Mouse (Mus musculus): ENCODE results near the gene Zscan5b. TPM values are rescaled to one million over a fixed set of nuclear protein-coding genes. Genes with fewer than 3 reads are reported as not detected.
"Not testable (repeated sequence)": the region's sequence is repeated elsewhere in the genome, so short reads cannot be mapped to it uniquely, and the experiment has no call there.

Zscan5b gene
- polyA plus RNA-seq, 1 experiment from 2014 or later = not detected

DNA sequence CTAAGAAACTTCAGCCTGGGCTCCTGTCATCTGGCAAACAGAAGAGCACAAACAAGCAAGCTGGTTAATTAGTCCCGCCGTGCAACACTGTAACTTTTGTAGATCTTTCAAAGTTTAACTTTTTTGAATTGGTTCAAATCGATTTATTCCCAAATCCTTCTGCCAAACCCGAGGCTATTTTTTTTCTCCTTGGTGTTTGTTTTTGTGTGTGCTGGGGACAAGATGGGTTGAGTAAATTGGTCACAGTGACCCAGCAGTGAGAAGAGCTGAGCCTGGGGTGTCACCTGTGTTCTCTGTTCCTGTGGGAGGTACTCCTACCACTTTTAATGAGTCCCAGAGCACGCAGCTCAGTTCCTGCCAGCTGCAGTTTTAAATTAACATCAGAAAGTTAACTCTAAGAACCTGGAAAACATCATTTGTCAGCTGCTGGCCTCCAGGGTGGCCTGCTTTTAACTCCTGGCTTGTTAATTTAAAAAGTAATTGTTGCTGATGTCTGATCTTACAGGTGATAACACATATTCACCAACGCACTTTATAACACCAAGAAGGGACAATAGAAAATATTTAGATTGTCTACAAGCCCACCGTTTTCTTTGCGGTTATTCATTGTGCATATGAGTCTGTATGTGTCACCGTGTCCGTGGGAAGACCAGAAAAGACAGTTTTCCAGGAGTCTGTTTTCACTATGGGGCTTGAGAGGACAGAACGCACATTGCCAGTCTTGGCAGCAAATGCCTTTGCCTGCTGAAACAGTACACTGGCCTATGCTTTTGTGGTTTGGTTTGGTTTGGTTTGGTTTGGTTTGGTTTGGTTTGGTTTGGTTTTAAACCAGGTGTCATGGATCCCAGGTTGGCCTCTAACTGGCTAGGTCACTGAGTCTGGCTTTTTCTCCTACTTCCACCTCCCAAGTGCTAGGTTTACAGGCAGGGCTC, 22.5 kb downstream of the Zscan5b start:
- DNase-seq (ENCODE audit: low spot score) = no peak

DNA sequence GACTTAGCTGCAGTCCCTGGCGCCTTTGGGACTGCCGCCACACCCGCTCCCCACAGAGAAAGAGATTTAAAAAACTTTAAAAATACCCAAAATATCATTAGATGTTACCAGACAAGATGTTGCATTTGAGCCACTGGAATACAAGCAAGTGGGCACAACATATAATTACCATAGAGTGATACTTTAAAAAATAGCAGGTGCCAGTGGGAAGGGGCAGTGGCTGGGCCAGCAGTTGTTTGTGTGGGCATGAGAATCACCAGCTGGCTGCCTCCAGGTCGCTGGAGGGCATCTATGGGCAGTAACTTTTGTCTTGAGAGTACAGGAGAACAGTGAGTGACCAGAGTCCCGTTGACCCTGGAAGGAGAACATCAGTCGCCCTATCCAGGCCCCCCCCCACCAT, 30.3 kb downstream of the Zscan5b start, which contains the start of gene Epp13:
TSS of gene Epp13 (plus strand) at position 301 of the 400 bp plus-strand sequence.
- DNase-seq (ENCODE audit: low spot score) = no peak

DNA sequence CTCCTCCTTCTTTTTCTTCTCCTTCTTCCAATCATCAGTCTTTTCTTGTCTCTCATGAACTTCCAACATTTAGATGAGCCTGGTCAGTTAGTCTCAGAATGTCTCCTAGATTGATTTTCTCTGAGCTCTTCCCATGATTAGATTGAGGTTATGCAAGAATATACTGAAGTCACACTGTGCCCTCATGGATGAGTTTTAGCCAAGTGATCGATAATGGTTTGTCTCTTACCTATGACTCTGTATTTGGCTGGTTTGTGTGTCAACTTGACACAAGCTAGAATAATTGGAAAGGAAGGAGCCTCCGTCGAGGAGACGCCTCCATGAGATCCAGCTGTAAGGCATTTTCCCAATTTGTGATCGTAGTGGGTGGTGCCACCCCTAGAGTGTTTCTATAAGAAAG, 32.4 kb downstream of the Zscan5b start:
- no peak for DNase-seq (ENCODE audit: low spot score)

DNA sequence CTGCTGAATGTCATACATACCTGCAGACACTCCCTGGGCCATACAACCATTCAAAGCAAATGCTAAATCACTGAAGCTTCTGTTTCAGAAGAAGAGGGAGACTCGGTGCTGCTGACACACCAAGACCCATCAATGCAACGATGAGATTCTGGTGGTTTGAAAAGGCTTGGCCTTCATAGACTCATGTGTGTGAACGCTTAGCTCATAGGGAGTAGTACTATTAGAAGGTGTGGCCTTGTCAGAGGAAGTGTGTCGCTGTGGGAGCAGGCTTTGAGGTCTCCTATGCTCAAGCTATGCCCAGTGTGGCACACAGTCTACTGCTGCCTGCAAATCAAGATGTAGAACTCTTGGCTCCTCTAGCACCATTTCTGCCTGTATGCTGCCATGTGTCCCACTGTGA, 35.3 kb downstream of the Zscan5b start:
- no peak for DNase-seq (ENCODE audit: low spot score)

DNA sequence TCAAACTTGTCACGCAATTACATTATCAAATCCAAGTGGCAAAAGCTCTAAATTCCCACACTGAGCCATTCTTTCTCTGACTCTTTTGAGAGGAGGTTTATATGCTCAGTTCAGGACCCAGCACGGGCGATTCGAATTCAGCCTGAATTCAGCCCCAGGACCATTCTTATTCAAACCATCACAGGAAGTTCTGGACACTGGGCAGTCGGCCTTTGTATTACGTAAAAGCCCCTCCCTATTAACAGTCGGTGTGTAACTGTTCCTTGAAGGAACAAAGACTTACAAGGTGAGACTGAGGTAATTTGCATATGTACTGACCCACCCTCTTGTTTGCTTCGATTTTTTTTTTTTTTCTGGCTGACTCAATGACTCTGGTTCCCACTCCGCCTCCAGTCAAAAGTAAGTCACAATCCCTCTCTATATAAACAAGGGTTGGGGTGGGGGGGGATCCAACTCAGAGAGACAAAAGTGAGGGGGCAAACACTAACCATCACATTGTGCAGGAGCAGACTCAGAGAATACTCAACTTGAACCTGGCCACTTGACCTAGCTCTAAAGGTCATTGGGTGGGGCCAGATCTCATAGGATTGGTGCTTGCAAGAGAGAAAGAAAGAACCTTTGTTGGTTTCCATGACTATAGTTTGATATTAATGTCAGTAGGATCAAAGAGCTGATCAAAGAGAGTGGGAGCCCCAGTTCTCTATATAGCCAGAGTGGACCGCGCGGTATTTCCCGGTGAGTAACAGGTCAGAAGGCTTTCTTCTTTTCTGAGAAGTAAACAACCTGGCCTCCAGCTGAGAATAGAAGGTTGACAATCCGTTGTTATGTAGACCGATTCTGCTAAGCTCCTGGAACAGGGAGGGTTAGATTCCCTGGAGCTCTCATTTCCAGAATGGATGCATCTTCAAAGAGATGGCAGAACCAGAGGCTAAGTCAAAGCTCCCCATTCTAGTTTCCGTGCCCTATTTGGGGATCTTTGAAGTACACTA, 36.4 kb downstream of the Zscan5b start:
- no peak for DNase-seq (ENCODE audit: low spot score)

DNA sequence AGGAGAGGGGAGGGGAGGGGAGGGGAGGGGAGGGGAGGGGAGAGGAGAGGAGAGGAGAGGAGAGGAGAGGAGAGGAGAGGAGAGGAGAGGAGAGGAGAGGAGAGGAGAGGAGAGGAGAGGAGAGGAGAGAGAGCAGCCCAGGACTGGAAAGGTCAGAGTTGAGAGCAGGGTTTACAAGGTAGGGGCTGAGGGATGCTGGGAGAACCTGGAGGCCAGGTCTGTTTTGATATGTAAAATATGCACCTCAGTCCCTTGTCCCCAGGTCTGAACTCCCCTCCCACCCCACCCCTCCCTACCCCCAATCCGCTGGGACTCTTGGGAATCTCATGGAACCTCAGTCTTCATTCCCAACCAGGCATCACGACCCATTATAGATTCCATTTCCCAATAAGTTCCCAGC, 37.9 kb downstream of the Zscan5b start:
- not testable (repeated sequence) for DNase-seq (ENCODE audit: low spot score)

DNA sequence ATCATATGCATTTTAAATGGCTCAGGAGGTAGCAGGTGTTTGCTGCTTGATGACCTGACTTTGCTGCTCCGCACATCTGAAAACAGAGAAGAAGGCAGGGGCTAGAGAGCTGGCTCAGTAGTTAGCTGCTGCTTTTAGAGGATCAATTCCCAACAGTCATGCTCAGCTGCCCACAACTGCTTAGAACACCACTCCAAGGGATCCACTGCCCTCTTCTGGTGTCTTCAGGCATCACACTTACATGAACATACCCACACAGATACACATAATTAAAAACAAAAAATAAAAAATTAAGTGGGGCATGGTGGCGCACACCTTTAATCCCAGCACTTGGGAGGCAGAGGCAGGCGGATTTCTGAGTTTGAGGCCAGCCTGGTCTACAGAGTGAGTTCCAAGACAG, 40.0 kb downstream of the Zscan5b start:
- no peak for DNase-seq (ENCODE audit: low spot score)

DNA sequence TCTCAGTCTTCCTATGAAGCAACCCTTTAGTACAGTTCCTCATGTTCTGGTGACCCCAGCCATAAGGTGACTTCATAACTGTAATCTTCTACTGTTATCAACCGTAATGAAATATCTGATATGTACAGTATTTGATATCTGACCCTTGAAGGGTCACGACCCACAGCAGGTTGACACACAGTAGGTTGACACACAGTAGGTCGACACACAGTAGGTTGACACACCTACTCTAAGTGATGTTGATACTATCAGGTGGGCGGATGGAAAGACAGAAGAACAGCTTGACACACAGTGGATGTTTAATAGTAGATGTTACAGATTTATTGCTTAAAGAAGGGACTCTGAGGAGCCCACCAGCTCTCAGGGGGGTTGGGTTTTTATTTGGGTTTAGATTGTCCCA, 40.9 kb downstream of the Zscan5b start:
- no peak for DNase-seq (ENCODE audit: low spot score)

DNA sequence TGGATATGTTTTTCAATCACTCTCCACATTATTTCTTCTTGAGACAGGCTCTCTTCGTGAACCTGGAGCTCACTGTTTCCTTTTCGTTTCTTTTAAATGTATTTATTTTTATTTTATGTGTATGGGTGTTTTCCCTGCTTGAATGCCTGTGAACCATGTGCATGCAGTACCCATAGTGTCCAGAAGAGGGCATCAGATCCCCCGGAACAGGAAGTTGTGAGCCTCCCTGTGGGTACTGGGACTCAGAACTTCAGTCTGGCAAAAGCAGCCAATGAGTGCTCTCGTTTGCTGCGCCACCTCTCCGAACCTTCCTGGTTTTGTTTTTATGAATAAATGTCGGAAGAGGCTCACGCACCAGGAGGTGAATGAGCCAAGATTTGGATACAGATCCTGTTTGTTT, 43.6 kb downstream of the Zscan5b start:
- peak; percentile 49 for DNase-seq (ENCODE audit: low spot score)

DNA sequence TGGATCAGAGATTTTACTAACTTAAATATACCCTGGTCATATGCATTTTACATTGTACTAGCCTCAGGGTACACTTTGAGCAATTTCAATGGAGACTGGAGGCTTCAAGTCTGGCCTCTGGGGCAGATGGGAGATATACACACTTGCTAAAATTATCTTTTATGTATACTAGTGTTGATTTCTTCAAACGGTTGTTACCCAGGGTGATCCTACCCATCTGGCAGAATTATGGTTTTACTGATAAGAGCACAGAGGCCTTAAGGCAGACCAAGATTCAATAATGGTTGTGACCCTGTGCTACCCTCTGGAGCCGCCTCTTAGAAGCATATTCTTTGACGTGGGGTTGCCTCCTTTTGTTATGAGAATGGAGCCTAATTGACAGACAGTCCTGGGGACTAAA, 55.8 kb downstream of the Zscan5b start:
- no peak for DNase-seq (ENCODE audit: low spot score)

DNA sequence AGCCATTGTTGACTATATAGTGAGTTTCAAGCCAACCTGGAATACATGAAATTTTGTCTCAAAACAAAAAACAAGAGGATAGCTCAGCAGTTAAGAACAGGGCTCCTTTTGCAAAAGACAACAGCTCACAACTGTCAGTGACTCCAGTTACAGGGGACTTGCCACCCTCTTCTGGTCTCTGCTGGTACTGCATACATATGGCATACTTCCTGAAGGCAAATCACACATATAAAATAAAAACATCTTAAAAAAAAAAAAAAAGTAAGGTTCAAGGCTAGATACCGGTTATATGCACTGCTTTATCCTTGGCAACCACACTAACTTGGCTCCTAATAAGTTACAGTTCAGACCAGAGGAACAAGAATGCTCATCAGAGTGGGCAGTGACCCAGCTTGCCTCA, 60.7 kb downstream of the Zscan5b start:
- peak; percentile 88 for DNase-seq (ENCODE audit: low spot score)

DNA sequence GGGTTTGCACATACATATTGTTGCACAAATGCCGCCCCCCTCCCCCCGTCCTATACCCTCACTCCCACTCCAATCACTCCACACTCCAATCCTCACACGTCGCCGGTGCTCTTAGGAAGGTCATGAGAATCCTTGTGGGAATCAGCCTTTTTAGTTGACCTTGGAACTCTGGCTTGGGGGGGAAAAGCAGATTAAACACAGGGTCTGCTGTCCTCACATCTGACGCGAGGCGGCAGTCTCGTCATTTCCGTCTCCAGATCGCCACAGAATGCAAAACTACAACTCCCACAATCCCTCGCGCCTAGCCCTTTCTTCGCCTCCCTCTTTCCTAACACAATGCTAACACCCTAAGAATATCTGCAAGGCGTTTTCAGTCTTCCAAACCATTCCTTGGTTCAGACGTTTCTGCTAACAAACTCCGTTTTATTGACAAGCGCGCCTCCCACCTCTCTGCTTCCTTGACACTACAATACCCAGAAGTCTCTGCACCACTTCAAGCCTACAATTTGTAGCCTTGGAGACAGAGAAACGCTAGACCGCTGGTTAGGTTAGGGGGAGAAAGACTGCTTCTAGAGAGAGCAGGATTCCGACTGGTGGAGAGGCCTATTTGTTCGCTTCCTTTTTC, 61.5 kb downstream of the Zscan5b start:
- peak; percentile 87 for DNase-seq (ENCODE audit: low spot score)

DNA sequence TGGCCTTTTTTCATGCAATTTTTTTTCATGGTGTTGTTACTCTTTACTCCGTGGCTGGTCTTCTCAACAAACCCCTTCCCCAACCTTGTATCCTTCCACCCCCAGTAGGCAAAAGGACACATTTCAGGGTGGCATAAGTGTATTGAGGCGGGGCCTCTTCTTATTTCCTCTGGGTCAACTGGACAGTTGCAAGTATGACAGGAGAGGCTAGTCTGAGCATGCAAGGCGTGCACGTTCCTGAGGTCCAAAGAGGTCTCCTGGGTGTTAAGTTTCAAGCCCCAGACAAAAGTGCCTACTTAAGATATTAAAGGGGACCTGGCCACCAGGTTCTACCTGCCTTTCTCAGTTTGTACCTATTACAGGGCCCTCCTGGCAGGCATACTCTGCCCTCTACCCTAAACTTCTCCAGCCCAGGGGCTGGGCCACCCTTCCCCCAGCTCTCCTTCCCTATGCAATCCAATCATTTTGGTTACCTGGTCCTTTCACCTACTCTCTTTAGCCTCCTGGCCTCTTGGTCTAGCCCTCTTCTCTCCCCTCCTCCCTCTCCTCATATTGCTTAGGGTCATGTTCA, 62.4 kb downstream of the Zscan5b start:
- no peak for DNase-seq (ENCODE audit: low spot score)

DNA sequence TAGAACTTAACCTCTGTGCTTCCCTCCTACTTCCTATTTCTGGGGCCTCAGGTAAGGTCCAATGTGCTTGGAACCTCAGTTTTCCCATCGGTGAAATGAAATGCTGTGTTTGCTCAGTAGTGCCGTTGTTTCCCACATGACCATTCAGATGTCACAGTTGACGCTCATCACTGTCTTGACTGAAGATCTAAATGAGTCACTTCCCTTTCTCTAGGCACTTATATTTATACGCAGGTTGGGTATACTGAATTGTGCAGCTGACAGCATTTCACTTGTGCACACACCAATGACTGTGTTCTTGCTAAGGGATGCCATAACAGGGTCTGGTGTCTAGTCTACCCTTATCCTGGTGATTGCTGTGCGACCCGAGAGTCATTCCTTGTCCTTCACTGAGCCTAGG, 63.3 kb downstream of the Zscan5b start:
- DNase-seq (ENCODE audit: low spot score) = no peak

DNA sequence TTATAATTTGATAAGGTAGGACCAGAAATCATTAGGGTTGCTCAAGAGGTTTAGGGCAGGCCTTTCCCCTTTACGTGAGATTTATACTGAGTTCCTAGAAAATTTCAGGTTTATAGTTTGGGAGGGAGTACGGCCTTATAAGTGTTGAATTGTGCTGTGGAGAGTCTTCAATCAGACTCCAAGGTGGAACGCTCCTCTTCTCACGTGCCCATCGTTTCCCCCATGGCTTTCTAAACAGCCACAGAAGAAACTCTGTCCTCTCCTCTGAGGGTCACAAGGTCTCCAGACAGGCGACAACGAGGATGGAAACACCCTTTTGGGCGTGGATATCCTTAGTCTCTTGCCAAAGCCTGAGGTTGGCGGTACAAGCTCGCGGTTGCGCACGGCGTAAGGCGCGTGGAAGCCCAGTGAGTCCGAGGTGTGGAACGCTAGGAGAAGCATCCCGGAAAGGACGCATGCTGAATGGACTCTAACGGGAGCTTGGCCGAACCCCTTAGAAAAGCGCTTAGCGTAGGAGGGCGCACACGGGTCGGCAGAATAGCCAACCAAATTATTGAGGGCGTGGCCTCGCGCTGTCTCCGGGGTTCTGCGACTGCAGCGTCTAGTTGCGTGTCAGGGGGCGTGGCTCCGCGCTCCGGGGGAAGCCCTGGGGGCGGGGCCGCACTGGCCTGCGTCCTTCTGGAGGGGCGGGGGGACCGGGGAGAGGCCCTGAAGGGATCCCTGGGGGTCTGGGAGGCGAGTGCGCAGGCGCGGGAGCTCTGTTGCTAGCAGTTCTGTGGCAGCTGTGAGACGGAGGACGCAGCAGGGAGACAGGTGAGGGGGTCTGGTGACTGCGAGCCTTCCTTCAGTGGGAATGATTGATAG, 64.0 kb downstream of the Zscan5b start, which contains the start of gene Zfp667:
TSS of gene Zfp667 (plus strand) at position 738 of the 864 bp plus-strand sequence.
- peak; percentile 99 for DNase-seq (ENCODE audit: low spot score)

DNA sequence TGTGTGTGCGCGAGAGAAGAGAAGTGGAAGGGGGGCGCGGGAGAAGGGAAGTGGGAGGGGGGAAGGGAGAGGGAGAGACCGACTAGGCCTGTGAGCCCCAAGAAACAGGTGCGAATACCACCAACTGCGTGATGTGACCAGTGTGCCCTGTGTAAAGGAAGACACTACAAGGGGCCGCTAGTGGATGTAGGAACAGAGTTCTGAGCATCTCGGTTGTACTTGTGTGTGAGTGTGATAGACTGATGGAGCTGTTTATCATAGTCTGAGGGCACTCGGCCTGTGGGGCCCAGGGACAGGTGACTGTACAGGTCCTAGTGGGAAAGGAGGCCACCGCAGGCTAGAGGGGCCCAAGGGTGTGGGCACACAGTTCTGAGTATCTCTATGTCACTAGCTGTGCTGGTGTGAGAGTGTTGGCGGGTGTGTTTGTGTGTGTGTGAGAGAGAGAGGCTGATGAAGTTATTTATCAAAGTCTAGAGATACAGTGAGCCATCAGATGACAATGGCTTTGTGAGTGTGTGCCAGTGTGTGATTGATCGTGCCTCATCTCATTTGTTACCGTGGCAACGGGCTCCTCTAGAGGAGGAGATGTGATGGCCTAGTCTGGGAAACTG, 64.9 kb downstream of the Zscan5b start:
- DNase-seq (ENCODE audit: low spot score) = peak; percentile 53
